Mouse (Mus musculus): ENCODE measurements around the gene Pptc7. TPM values are rescaled to one million over a fixed set of nuclear protein-coding genes. Genes with fewer than 3 reads are reported as not detected.
"Not testable (repeated sequence)": the region's sequence is repeated elsewhere in the genome, so short reads cannot be mapped to it uniquely, and the experiment has no call there.

The Pptc7 gene
- polyA plus RNA-seq, 1 experiment from 2014 or later, result 8.3 TPM

GRCm38 (mm10) chr5:122317329-122318045 is 33.3 kb downstream of the Pptc7 start:
- Histone ChIP-seq H3K9ac (ENCODE audit: low read length) (0 out of 2 replicates have a peak overlapping the region, but pooled peaks have one; percentile 7), H3K27me3 (ENCODE audit: control insufficient read depth, insufficient read depth, low read length) (no peaks in the 10 kb centered on the region), H3K36me3 (ENCODE audit: control insufficient read depth, insufficient read depth, low read length) (peaks cover 4% of the 10 kb centered on the region; the same call in 1 of the 2 replicates), H3K4me1 (ENCODE audit: control insufficient read depth, insufficient read depth, low read length) (peaks cover 15% of the 10 kb centered on the region; the same call in 1 of the 2 replicates), H3K4me2 (ENCODE audit: low read depth, low read length) (no peak overlapping the region), H3K4me3 (replicated peaks; ENCODE audit: low read length) (no peak overlapping the region), H3K9me3 (replicated peaks; ENCODE audit: control insufficient read depth, low read length) (no peaks in the 10 kb centered on the region), H3K27ac (ENCODE audit: low read length) (no peak overlapping the region; the same call in 1 of the 2 replicates)
- no peak for ATAC-seq (ENCODE audit: insufficient read depth, low FRiP score)
- 71% methylated on average over 11 of the region's 11 CpGs for WGBS

GRCm38 (mm10) chr5:122318100-122318499 is 33.9 kb downstream of the Pptc7 start:
- Histone ChIP-seq H3K27ac (ENCODE audit: low read length) (peak overlapping the region; percentile 24; the same call in 1 of the 2 replicates), H3K27me3 (ENCODE audit: control insufficient read depth, insufficient read depth, low read length) (no peaks in the 10 kb centered on the region), H3K4me1 (ENCODE audit: control insufficient read depth, insufficient read depth, low read length) (peaks cover 15% of the 10 kb centered on the region; the same call in 1 of the 2 replicates), H3K36me3 (ENCODE audit: control insufficient read depth, insufficient read depth, low read length) (peaks cover 4% of the 10 kb centered on the region; the same call in 1 of the 2 replicates), H3K4me3 (replicated peaks; ENCODE audit: low read length) (no peak overlapping the region), H3K9ac (ENCODE audit: low read length) (no peak overlapping the region), H3K9me3 (replicated peaks; ENCODE audit: control insufficient read depth, low read length) (no peaks in the 10 kb centered on the region), H3K4me2 (ENCODE audit: low read depth, low read length) (no peak overlapping the region)
- WGBS, result 75% methylated on average over 3 of the region's 3 CpGs
- no peak for ATAC-seq (ENCODE audit: insufficient read depth, low FRiP score)

DNA sequence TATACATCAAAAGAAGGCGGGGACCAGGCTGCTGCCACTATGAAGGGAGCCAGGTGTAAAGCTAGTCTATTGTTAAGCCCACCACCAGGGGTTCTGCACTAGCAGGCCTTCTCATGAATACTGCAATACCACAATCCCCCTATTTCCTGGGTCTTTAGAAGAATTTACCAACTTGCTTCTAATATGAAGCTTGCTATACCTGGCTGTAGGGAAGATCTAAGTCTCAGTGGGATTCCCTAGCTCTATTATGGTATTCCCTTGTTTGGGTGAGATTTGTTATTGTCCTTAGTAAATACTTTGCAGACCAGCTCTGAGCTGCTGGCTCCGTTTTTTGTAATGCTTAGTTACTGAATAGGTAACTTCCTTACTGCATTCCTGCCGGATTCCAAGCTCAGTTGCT is 34.8 kb downstream of the Pptc7 start:
- Histone ChIP-seq H3K27ac (ENCODE audit: low read length) (peak overlapping the region; percentile 76; the same call in 1 of the 2 replicates), H3K4me1 (ENCODE audit: control insufficient read depth, insufficient read depth, low read length) (peaks cover 15% of the 10 kb centered on the region; the same call in 1 of the 2 replicates)
- H3K27me3 ChIP-seq (ENCODE audit: control insufficient read depth, insufficient read depth, low read length); H3K4me3 ChIP-seq (replicated peaks; ENCODE audit: low read length); ATAC-seq (ENCODE audit: insufficient read depth, low FRiP score); H3K36me3 ChIP-seq (ENCODE audit: control insufficient read depth, insufficient read depth, low read length); H3K9ac ChIP-seq (ENCODE audit: low read length); H3K4me2 ChIP-seq (ENCODE audit: low read depth, low read length); H3K9me3 ChIP-seq (replicated peaks; ENCODE audit: control insufficient read depth, low read length): not testable (repeated sequence)
- 70% methylated on average over 3 of the region's 3 CpGs for WGBS

GRCm38 (mm10) chr5:122319474-122320204 is 35.5 kb downstream of the Pptc7 start:
- H3K27ac ChIP-seq (ENCODE audit: low read length), result peak overlapping the region; percentile 76

GRCm38 (mm10) chr5:122320205-122320781 is 36.1 kb downstream of the Pptc7 start:
- Histone ChIP-seq H3K4me1 (ENCODE audit: control insufficient read depth, insufficient read depth, low read length) (peaks cover 7% of the 10 kb centered on the region; the same call in 1 of the 2 replicates), H3K4me3 (replicated peaks; ENCODE audit: low read length) (no peak overlapping the region), H3K9ac (ENCODE audit: low read length) (no peak overlapping the region), H3K27me3 (ENCODE audit: control insufficient read depth, insufficient read depth, low read length) (no peaks in the 10 kb centered on the region), H3K27ac (ENCODE audit: low read length) (peak overlapping the region; percentile 76; the same call in 1 of the 2 replicates), H3K9me3 (replicated peaks; ENCODE audit: control insufficient read depth, low read length) (no peaks in the 10 kb centered on the region), H3K36me3 (ENCODE audit: control insufficient read depth, insufficient read depth, low read length) (peaks cover 4% of the 10 kb centered on the region; the same call in 1 of the 2 replicates), H3K4me2 (ENCODE audit: low read depth, low read length) (no peak overlapping the region)
- peak; percentile 67 for ATAC-seq (ENCODE audit: insufficient read depth, low FRiP score)
- 50% methylated on average over 12 of the region's 12 CpGs for WGBS

More at GRCm38 (mm10) chr5:122319474-122320204, 35.5 kb downstream of the Pptc7 start:
- peak; percentile 9 for ATAC-seq (ENCODE audit: insufficient read depth, low FRiP score)
- Histone ChIP-seq H3K4me1 (ENCODE audit: control insufficient read depth, insufficient read depth, low read length) (peaks cover 14% of the 10 kb centered on the region; the same call in 1 of the 2 replicates), H3K4me3 (replicated peaks; ENCODE audit: low read length) (no peak overlapping the region), H3K4me2 (ENCODE audit: low read depth, low read length) (no peak overlapping the region), H3K9me3 (replicated peaks; ENCODE audit: control insufficient read depth, low read length) (no peaks in the 10 kb centered on the region), H3K9ac (ENCODE audit: low read length) (no peak overlapping the region), H3K36me3 (ENCODE audit: control insufficient read depth, insufficient read depth, low read length) (peaks cover 4% of the 10 kb centered on the region; the same call in 1 of the 2 replicates), H3K27me3 (ENCODE audit: control insufficient read depth, insufficient read depth, low read length) (no peaks in the 10 kb centered on the region)
- 69% methylated on average over 14 of the region's 14 CpGs for WGBS

DNA sequence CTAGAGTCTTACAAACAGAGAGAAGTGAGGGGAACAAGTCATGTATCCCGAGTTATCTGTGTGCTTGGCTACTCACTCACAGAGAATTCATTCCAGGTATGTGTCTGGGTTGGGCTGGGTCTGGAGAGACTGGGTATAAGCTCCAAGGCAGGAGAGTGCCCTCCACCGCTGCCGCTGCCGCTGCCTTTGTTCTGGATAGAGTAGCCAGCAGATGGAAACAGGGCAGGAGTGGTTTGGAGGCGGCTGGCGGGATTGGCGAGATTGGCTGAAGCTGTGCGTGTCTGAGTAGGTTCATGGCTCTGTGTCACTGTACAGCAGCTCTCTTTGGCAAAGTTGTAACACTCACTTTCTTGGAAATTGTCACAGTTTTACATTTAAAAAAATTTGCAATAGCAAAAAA is 39.4 kb downstream of the Pptc7 start:
- Histone ChIP-seq H3K4me3 (replicated peaks; ENCODE audit: low read length) (no peak overlapping the region), H3K36me3 (ENCODE audit: control insufficient read depth, insufficient read depth, low read length) (0 out of 2 replicates have a peak, but pooled peaks cover 4% of the 10 kb centered on the region), H3K9ac (ENCODE audit: low read length) (no peak overlapping the region), H3K27ac (ENCODE audit: low read length) (no peak overlapping the region), H3K4me2 (ENCODE audit: low read depth, low read length) (no peak overlapping the region), H3K9me3 (replicated peaks; ENCODE audit: control insufficient read depth, low read length) (no peaks in the 10 kb centered on the region), H3K4me1 (ENCODE audit: control insufficient read depth, insufficient read depth, low read length) (0 out of 2 replicates have a peak, but pooled peaks cover 1% of the 10 kb centered on the region), H3K27me3 (ENCODE audit: control insufficient read depth, insufficient read depth, low read length) (no peaks in the 10 kb centered on the region)
- ATAC-seq (ENCODE audit: insufficient read depth, low FRiP score), result no peak
- WGBS, result 79% methylated on average over 8 of the region's 8 CpGs

DNA sequence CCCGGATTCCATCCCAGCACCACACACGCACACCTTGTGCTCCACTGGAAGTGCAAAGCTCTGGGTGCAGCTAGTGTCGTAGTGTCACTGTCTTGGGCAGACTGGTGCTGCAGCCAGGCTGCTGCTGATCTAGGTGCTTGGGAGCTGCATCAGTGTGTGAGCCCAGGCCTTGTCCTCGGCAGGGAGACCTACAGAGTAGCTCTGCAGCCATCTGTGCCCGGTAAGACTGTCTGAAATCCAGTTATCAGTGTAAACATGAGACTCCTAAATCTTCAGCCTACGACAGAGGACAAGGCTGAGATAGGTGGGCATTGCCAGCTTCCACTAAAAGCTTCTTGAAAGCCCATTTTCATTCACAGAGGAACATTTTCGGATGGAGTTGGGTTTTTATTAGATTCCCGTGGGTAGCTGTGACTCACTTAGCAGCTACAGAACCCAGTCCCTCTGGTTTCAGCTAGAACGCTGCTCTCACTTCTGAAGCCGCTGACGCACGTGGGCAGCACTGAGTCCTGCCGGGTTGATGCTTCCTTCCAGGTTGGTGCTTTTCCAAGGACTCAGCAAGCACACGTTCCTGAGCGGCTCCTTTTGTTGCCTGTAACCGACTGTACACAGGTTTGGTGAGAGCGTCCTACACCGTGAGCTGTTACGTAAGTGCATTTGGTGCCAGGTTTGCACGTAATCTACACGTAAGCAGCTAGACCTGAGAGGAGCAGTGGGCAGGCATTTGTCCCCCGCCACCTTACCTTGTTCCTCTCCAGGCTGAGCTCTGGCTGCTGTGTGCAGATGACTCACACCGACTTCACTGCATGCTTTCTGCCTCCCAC is 40.7 kb downstream of the Pptc7 start:
- Histone ChIP-seq H3K4me2 (ENCODE audit: low read depth, low read length) (no peak overlapping the region), H3K4me1 (ENCODE audit: control insufficient read depth, insufficient read depth, low read length) (no peaks in the 10 kb centered on the region), H3K27me3 (ENCODE audit: control insufficient read depth, insufficient read depth, low read length) (no peaks in the 10 kb centered on the region), H3K9ac (ENCODE audit: low read length) (no peak overlapping the region), H3K36me3 (ENCODE audit: control insufficient read depth, insufficient read depth, low read length) (0 out of 2 replicates have a peak, but pooled peaks cover 4% of the 10 kb centered on the region), H3K4me3 (replicated peaks; ENCODE audit: low read length) (no peak overlapping the region), H3K27ac (ENCODE audit: low read length) (no peak overlapping the region), H3K9me3 (replicated peaks; ENCODE audit: control insufficient read depth, low read length) (no peaks in the 10 kb centered on the region)
- WGBS, result 88% methylated on average over 23 of the region's 23 CpGs
- no peak for ATAC-seq (ENCODE audit: insufficient read depth, low FRiP score)

GRCm38 (mm10) chr5:122325477-122325876 is 41.3 kb downstream of the Pptc7 start:
- no peak overlapping the region for H3K9ac ChIP-seq (ENCODE audit: low read length)
- H3K36me3 ChIP-seq (ENCODE audit: control insufficient read depth, insufficient read depth, low read length), result no peaks in the 10 kb centered on the region
- no peak overlapping the region for H3K4me2 ChIP-seq (ENCODE audit: low read depth, low read length)
- ATAC-seq (ENCODE audit: insufficient read depth, low FRiP score), result no peak
- H3K9me3 ChIP-seq (replicated peaks; ENCODE audit: control insufficient read depth, low read length), result no peaks in the 10 kb centered on the region
- 85% methylated on average over 8 of the region's 8 CpGs for WGBS
- no peak overlapping the region for H3K4me3 ChIP-seq (replicated peaks; ENCODE audit: low read length)
- no peaks in the 10 kb centered on the region for H3K4me1 ChIP-seq (ENCODE audit: control insufficient read depth, insufficient read depth, low read length)
- H3K27me3 ChIP-seq (ENCODE audit: control insufficient read depth, insufficient read depth, low read length), result no peaks in the 10 kb centered on the region
- H3K27ac ChIP-seq (ENCODE audit: low read length), result no peak overlapping the region
